Mouse (Mus musculus) limb, embryonic 12.5 days (tissue): Measurements from ENCODE around the gene Anapc11. TPM values are rescaled to one million over a fixed set of nuclear protein-coding genes. Genes with fewer than 3 reads are reported as not detected.
A peak's percentile ranks its signal among the peaks of the same experiment; 100 is the strongest.

ENCODE experiments used
- ATAC-seq: fragments of 200-750 bp; cut with Nextera tagmentation; 2 replicates; pipeline ENCODE4 v1.8.0; 2017; ENCODE audit warnings: low read depth, moderate TSS enrichment; ENCODE audit not compliant: insufficient number of reproducible peaks, insufficient read depth, low FRiP score, low TSS enrichment
- H3K27ac ChIP-seq: fragments of 300-500 bp; sonication (generic); 2 replicates; pipeline ENCODE4 v1.5.1; 2016; ENCODE audit warnings: mild to moderate bottlenecking, moderate library complexity
- H3K27me3 ChIP-seq: fragments of 300-500 bp; sonication (generic); 2 replicates; pipeline ENCODE4 v1.6.1; 2016; ENCODE audit warnings: mild to moderate bottlenecking, moderate library complexity
- H3K36me3 ChIP-seq: fragments of 300-500 bp; sonication (generic); 2 replicates; pipeline ENCODE4 v1.6.1; 2016; ENCODE audit warnings: mild to moderate bottlenecking, moderate library complexity
- H3K4me1 ChIP-seq: fragments of 300-500 bp; sonication (generic); replicated peaks from 2 replicates; pipeline ENCODE4 v1.6.1; 2016
- H3K4me2 ChIP-seq: fragments of 300-500 bp; sonication (generic); 2 replicates; pipeline ENCODE4 v1.6.1; 2016; ENCODE audit warnings: mild to moderate bottlenecking, moderate library complexity
- H3K4me3 ChIP-seq: fragments of 300-500 bp; sonication (generic); replicated peaks from 2 replicates; pipeline ENCODE4 v1.5.1; 2016; ENCODE audit warnings: mild to moderate bottlenecking
- H3K9ac ChIP-seq: fragments of 300-500 bp; sonication (generic); replicated peaks from 2 replicates; pipeline ENCODE4 v1.6.1; 2016; ENCODE audit warnings: mild to moderate bottlenecking, moderate library complexity
- H3K9me3 ChIP-seq: fragments of 300-500 bp; sonication (generic); 2 replicates; pipeline ENCODE4 v1.6.1; 2016; ENCODE audit warnings: mild to moderate bottlenecking, moderate library complexity
- WGBS: fragments of 180-500 bp; shearing (Covaris S2); methylation state at CpG from one replicate; pipeline ENCODE4 v1.1.7; 2016; 5-methylcytosine and 5-hydroxymethylcytosine counted together
- polyA plus RNA-seq: library from polyadenylated mRNA; unstranded; fragments of >200 nt; fragmentation: Nextera tagmentation; extraction: Ambion mirVana; gene quantifications from 2 replicates; pipeline ENCODE4 v1.2.1, GENCODE M21; 2016

Gene Anapc11
- polyA plus RNA-seq, 1 experiment from 2014 or later, result 202 TPM

GRCm38 (mm10) chr11:120610477-120611046 is 12.3 kb downstream of the Anapc11 start:
- Histone ChIP-seq H3K9ac (no peak overlapping the region), H3K27ac (no peak overlapping the region), H3K27me3 (peaks cover 30% of the 10 kb centered on the region), H3K36me3 (peaks cover 76% of the 10 kb centered on the region), H3K9me3 (no peaks in the 10 kb centered on the region), H3K4me3 (no peak overlapping the region), H3K4me1 (peaks cover 16% of the 10 kb centered on the region), H3K4me2 (no peak overlapping the region)
- WGBS, result 80% methylated on average over 9 of the region's 9 CpGs
- no peak for ATAC-seq

GRCm38 (mm10) chr11:120612763-120613162 is 14.5 kb downstream of the Anapc11 start:
- Histone ChIP-seq H3K4me2 (no peak overlapping the region), H3K9me3 (no peaks in the 10 kb centered on the region), H3K4me3 (no peak overlapping the region), H3K27ac (no peak overlapping the region), H3K9ac (no peak overlapping the region), H3K36me3 (peaks cover 63% of the 10 kb centered on the region), H3K27me3 (peaks cover 22% of the 10 kb centered on the region), H3K4me1 (peaks cover 28% of the 10 kb centered on the region)
- WGBS, result 35% methylated on average over 6 of the region's 6 CpGs
- no peak for ATAC-seq

- Histone ChIP-seq H3K4me3 (no peak overlapping the region), H3K9ac (no peak overlapping the region), H3K27me3 (peaks cover 14% of the 10 kb centered on the region), H3K9me3 (no peaks in the 10 kb centered on the region), H3K4me2 (no peak overlapping the region), H3K27ac (no peak overlapping the region), H3K4me1 (peaks cover 23% of the 10 kb centered on the region), H3K36me3 (peaks cover 69% of the 10 kb centered on the region)
- WGBS, result 88% methylated on average over 10 of the region's 10 CpGs
- no peak for ATAC-seq
These were observed 15.3 kb downstream of the Anapc11 start for GRCm38 (mm10) chr11:120613481-120613972.

- ATAC-seq, result no peak
- 84% methylated on average over 8 of the region's 8 CpGs for WGBS
These were observed 15.8 kb downstream of the Anapc11 start for GRCm38 (mm10) chr11:120613976-120614375.

GRCm38 (mm10) chr11:120615167-120615566 is 16.9 kb downstream of the Anapc11 start:
- whole genome bisulfite sequencing, result 90% methylated on average over 6 of the region's 6 CpGs
- no peak for ATAC-seq
- no peak overlapping the region for H3K27ac ChIP-seq
- H3K4me1 ChIP-seq, result peaks cover 17% of the 10 kb centered on the region
- H3K36me3 ChIP-seq, result peaks cover 76% of the 10 kb centered on the region
- no peak overlapping the region for H3K4me3 ChIP-seq
- H3K9ac ChIP-seq, result 0 out of 2 replicates have a peak overlapping the region, but pooled peaks have one; percentile 23
- no peaks in the 10 kb centered on the region for H3K27me3 ChIP-seq
- H3K9me3 ChIP-seq, result no peaks in the 10 kb centered on the region
- no peak overlapping the region for H3K4me2 ChIP-seq

More at GRCm38 (mm10) chr11:120613976-120614375, 15.8 kb downstream of the Anapc11 start:
- no peaks in the 10 kb centered on the region for H3K9me3 ChIP-seq
- H3K4me3 ChIP-seq, result no peak overlapping the region
- H3K4me2 ChIP-seq, result no peak overlapping the region
- H3K36me3 ChIP-seq, result peaks cover 74% of the 10 kb centered on the region
- peaks cover 19% of the 10 kb centered on the region for H3K4me1 ChIP-seq
- H3K27me3 ChIP-seq, result peaks cover 10% of the 10 kb centered on the region
- H3K27ac ChIP-seq, result no peak overlapping the region
- no peak overlapping the region for H3K9ac ChIP-seq

- Histone ChIP-seq H3K9me3 (no peaks in the 10 kb centered on the region), H3K27me3 (no peaks in the 10 kb centered on the region), H3K36me3 (peaks cover 76% of the 10 kb centered on the region), H3K4me3 (no peak overlapping the region), H3K9ac (0 out of 2 replicates have a peak overlapping the region, but pooled peaks have one; percentile 23), H3K4me2 (no peak overlapping the region), H3K27ac (no peak overlapping the region), H3K4me1 (peaks cover 17% of the 10 kb centered on the region)
- no peak for ATAC-seq
- 94% methylated on average over 11 of the region's 11 CpGs for WGBS
These were observed 17.5 kb downstream of the Anapc11 start for GRCm38 (mm10) chr11:120615606-120616203.

- H3K27me3 ChIP-seq, result no peaks in the 10 kb centered on the region
- peak overlapping the region; percentile 77 for H3K4me3 ChIP-seq
- H3K4me1 ChIP-seq, result peaks cover 17% of the 10 kb centered on the region
- H3K36me3 ChIP-seq, result peaks cover 75% of the 10 kb centered on the region
- peak overlapping the region; percentile 78 for H3K9ac ChIP-seq
- no peak overlapping the region for H3K27ac ChIP-seq
- ATAC-seq, result no peak
- H3K9me3 ChIP-seq, result no peaks in the 10 kb centered on the region
- WGBS, result 47% methylated on average over 4 of the region's 4 CpGs
- H3K4me2 ChIP-seq, result peak overlapping the region; percentile 83
These were observed 18.5 kb downstream of the Anapc11 start for GRCm38 (mm10) chr11:120616617-120617294.

- peak within 1 kb of the TSS; percentile 45 for H3K27ac ChIP-seq
- H3K4me2 ChIP-seq, result peak within 1 kb of the TSS; percentile 83
- H3K9me3 ChIP-seq, result no peaks in the 10 kb centered on the region
- H3K9ac ChIP-seq, result peak within 1 kb of the TSS; percentile 78
- WGBS, result under 1% methylated on average over 54 of the region's 56 CpGs
- peak within 1 kb of the TSS; percentile 77 for H3K4me3 ChIP-seq
- ATAC-seq, result peak; percentile 91
- H3K36me3 ChIP-seq, result peaks cover 75% of the 10 kb centered on the region
- peaks cover 17% of the 10 kb centered on the region for H3K4me1 ChIP-seq
- H3K27me3 ChIP-seq, result no peaks in the 10 kb centered on the region
These were observed 19.4 kb downstream of the Anapc11 start, which contains the start of gene Pcyt2 for GRCm38 (mm10) chr11:120617519-120618112. Gene Pcyt2, minus strand, starts transcription at chr11:120617936.

GRCm38 (mm10) chr11:120618619-120619535 is 20.7 kb downstream of the Anapc11 start:
- no peaks in the 10 kb centered on the region for H3K9me3 ChIP-seq
- H3K4me3 ChIP-seq, result no peak overlapping the region
- no peaks in the 10 kb centered on the region for H3K27me3 ChIP-seq
- H3K27ac ChIP-seq, result no peak overlapping the region
- no peak overlapping the region for H3K9ac ChIP-seq
- H3K36me3 ChIP-seq, result peaks cover 67% of the 10 kb centered on the region
- H3K4me2 ChIP-seq, result no peak overlapping the region
- WGBS, result 94% methylated on average over 25 of the region's 25 CpGs
- H3K4me1 ChIP-seq, result peaks cover 18% of the 10 kb centered on the region
- ATAC-seq, result no peak

- Histone ChIP-seq H3K27me3 (no peaks in the 10 kb centered on the region), H3K27ac (no peak overlapping the region), H3K4me3 (no peak overlapping the region), H3K4me2 (no peak overlapping the region), H3K9ac (no peak overlapping the region; the same call in 1 of the 2 replicates), H3K4me1 (peaks cover 24% of the 10 kb centered on the region), H3K9me3 (no peaks in the 10 kb centered on the region), H3K36me3 (peaks cover 56% of the 10 kb centered on the region)
- no peak for ATAC-seq
- WGBS, result 92% methylated on average over 14 of the region's 14 CpGs
These were observed 22.0 kb downstream of the Anapc11 start for GRCm38 (mm10) chr11:120620195-120620594.
